Mouse (Mus musculus): ENCODE results near the gene Olfr199. TPM values are rescaled to one million over a fixed set of nuclear protein-coding genes. Genes with fewer than 3 reads are reported as not detected.
"Not testable (repeated sequence)": the region's sequence is repeated elsewhere in the genome, so short reads cannot be mapped to it uniquely, and the experiment has no call there.

Olfr199 gene
- polyA plus RNA-seq (2014; fragmentation: Nextera tagmentation; extraction: Ambion mirVana) = not detected in 2 replicates

DNA sequence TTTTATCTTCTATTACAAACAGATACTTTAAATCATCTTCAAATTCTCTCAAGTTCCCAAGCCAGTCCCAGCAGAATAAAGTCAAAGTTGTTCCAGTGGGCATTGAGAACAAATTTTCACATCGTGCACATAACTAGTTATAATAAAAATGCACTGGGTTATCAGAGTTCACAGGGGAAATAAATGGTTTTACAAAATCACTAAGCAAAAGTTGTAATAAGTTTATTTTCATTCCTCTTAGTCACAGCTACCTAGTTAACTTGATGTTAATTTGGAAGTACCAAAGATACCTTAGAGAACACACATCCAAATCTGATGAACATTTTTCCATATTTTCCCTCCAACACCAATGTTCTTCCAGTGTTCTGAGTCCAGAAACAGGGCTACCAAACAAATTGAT lies at the start of gene Olfr199:
Olfr199 (minus strand) TSS at position 101 of the 400 bp plus-strand sequence.
- not testable (repeated sequence) for ATAC-seq (ENCODE audit: insufficient read depth); H3K36me3 ChIP-seq (ENCODE audit: insufficient read depth); H3K4me1 ChIP-seq (ENCODE audit: insufficient read depth); H3K4me3 ChIP-seq (ENCODE audit: low read depth, low read length); H3K4me2 ChIP-seq; H3K9ac ChIP-seq; H3K27ac ChIP-seq (ENCODE audit: low read depth); DNase-seq; H3K9me3 ChIP-seq (ENCODE audit: low read depth, low read length); H3K27me3 ChIP-seq (ENCODE audit: insufficient read depth, low read length)
- 60% methylated on average over 1 of the region's 1 CpGs for WGBS

DNA sequence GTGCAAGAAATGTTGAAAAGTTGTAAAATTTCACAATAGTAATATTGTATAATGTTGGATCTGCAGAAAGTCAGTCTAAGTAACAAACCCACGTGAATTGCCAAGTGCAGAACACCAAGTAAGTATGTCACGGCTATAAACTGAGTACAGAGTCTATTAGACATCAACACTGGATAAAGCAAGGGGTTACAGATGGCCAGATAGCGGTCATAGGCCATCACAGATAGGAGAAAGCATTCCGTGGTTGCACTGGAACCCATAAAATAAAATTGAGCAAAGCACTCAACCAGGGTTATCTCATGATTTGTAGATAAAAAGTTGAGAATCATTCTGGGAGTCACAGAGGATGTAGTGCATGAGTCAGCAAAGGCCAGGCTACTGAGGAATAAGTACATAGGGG lies 49.5 kb upstream of the Olfr199 start:
- not testable (repeated sequence) for DNase-seq; H3K9ac ChIP-seq; H3K9me3 ChIP-seq (ENCODE audit: low read depth, low read length); H3K4me1 ChIP-seq (ENCODE audit: insufficient read depth); H3K4me2 ChIP-seq; H3K27ac ChIP-seq (ENCODE audit: low read depth); ATAC-seq (ENCODE audit: insufficient read depth); H3K36me3 ChIP-seq (ENCODE audit: insufficient read depth); H3K4me3 ChIP-seq (ENCODE audit: low read depth, low read length); H3K27me3 ChIP-seq (ENCODE audit: insufficient read depth, low read length)
- WGBS = 63% methylated on average over 4 of the region's 4 CpGs

DNA sequence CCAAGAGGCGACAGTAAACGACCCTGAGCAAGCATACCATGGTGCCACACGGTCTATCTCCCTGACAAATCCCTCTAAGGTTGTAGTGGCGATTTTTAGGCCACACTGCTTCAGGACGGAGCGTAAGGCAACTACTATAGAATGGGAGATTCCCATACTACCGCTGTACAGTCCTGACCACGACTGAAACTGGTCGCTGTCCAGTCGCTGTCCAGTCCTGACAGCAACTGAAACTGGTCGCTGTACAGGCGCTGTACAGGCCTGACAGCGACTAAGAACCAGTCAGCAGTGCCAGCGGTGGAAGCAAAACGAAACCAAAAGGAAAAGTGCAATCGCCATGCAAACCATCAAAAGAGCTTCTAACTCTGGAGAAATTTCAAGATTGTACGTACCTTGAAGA lies 30.1 kb upstream of the Olfr199 start:
- Histone ChIP-seq H3K4me2 (no peak overlapping the region), H3K9ac (no peak overlapping the region), H3K4me1 (ENCODE audit: insufficient read depth) (no peaks in the 10 kb centered on the region), H3K9me3 (ENCODE audit: low read depth, low read length) (no peaks in the 10 kb centered on the region), H3K4me3 (ENCODE audit: low read depth, low read length) (no peak overlapping the region), H3K36me3 (ENCODE audit: insufficient read depth) (no peaks in the 10 kb centered on the region), H3K27ac (ENCODE audit: low read depth) (no peak overlapping the region), H3K27me3 (ENCODE audit: insufficient read depth, low read length) (no peaks in the 10 kb centered on the region)
- 84% methylated on average over 17 of the region's 17 CpGs for WGBS
- ATAC-seq (ENCODE audit: insufficient read depth) = no peak
- TF ChIP-seq CTCF (IDR thresholded peaks at IDR 0.05; ENCODE audit: low read depth) = no peak
- DNase-seq = peak; percentile 1

DNA sequence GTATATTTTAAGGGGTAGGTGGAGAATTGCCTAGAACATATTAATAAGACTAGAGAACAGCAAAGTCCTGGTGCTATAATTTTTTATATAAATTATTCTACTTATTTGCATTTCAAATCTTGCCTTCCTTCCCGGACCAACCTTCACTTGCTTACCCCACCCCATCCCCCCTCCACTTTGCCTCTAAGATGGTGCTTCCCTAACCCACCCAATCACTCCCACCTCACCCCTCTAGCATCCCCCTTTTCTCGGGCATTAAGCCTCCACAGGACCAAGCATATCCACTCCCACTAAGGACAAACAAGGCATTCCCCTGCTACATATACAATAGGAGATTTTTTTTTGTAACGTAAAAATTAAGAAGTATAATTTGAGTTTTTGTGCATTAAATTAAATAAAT lies 1.7 kb downstream of the Olfr199 start:
- not testable (repeated sequence) for ATAC-seq (ENCODE audit: insufficient read depth); H3K4me1 ChIP-seq (ENCODE audit: insufficient read depth); H3K36me3 ChIP-seq (ENCODE audit: insufficient read depth); H3K27ac ChIP-seq (ENCODE audit: low read depth); H3K4me2 ChIP-seq; H3K27me3 ChIP-seq (ENCODE audit: insufficient read depth, low read length); DNase-seq; H3K4me3 ChIP-seq (ENCODE audit: low read depth, low read length); H3K9ac ChIP-seq; H3K9me3 ChIP-seq (ENCODE audit: low read depth, low read length)
- 65% methylated on average over 3 of the region's 3 CpGs for WGBS

DNA sequence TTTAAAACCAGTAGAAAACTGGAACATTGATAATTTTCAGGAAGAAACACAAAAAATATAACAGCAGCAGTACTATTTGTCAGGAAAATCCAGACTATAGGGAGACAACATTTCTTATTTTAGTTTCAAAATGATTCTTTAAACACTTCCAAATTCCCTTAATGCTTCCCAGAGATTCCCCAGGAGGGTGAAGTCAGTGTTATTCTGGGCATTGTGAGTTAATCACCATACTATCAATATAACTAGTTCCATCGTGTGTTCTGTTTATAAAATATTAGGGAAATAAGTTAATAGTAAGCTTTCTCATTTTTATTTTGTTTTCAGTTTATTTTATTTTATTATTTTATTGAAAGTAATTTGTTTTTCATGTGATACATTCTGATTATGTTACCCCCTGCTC lies 16.1 kb downstream of the Olfr199 start, which contains the start of gene Olfr198:
Olfr198 (minus strand) TSS at position 101 of the 400 bp plus-strand sequence.
- not testable (repeated sequence) for H3K27me3 ChIP-seq (ENCODE audit: insufficient read depth, low read length); H3K36me3 ChIP-seq (ENCODE audit: insufficient read depth); H3K9me3 ChIP-seq (ENCODE audit: low read depth, low read length); H3K27ac ChIP-seq (ENCODE audit: low read depth); DNase-seq; H3K4me3 ChIP-seq (ENCODE audit: low read depth, low read length); H3K4me1 ChIP-seq (ENCODE audit: insufficient read depth); ATAC-seq (ENCODE audit: insufficient read depth); H3K9ac ChIP-seq; H3K4me2 ChIP-seq
- 56% methylated on average over 1 of the region's 1 CpGs for WGBS

DNA sequence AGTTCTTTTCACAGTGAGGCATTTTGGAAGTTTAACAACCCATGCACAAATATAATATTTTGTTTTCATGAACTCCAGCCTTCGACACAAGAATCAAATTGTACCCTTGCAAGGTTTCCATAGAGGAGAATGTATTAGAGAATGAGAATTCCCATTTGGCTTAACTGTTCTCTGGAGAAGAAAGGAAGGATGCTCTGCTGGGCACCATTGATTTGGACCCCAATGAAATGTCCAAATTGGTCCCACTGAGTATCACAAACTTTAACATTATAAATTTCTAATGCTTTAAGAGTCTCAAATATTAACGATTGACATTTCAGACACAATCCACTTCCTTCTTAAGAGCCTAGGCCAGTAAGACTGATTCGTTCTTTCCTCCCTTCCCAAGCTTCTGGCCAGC lies 49.2 kb downstream of the Olfr199 start, which contains the start of gene Olfr196:
Olfr196 (minus strand) TSS at position 101 of the 400 bp plus-strand sequence.
- ATAC-seq (ENCODE audit: insufficient read depth) = no peak

More for the DNA sequence above, 49.2 kb downstream of the Olfr199 start, which contains the start of gene Olfr196:
- no peak within 1 kb of the TSS for H3K9ac ChIP-seq
- no peaks in the 10 kb centered on the region for H3K36me3 ChIP-seq (ENCODE audit: insufficient read depth)
- H3K27ac ChIP-seq (ENCODE audit: low read depth) = no peak within 1 kb of the TSS
- H3K4me1 ChIP-seq (ENCODE audit: insufficient read depth) = no peaks in the 10 kb centered on the region
- H3K4me2 ChIP-seq = no peak within 1 kb of the TSS
- DNase-seq = no peak
- H3K27me3 ChIP-seq (ENCODE audit: insufficient read depth, low read length) = no peaks in the 10 kb centered on the region
- no peaks in the 10 kb centered on the region for H3K9me3 ChIP-seq (ENCODE audit: low read depth, low read length)
- WGBS = 72% methylated on average over 3 of the region's 3 CpGs
- H3K4me3 ChIP-seq (ENCODE audit: low read depth, low read length) = no peak within 1 kb of the TSS
- no peak for TF ChIP-seq CTCF (IDR thresholded peaks at IDR 0.05; ENCODE audit: low read depth)

Other genes with a start within 250 kb of the Olfr199 start
- not detected in 2 replicates for gene Olfr183, start 224.4 kb downstream of the Olfr199 start, polyA plus RNA-seq (2014; fragmentation: Nextera tagmentation; extraction: Ambion mirVana)
- not detected in 2 replicates for gene Olfr186, start 189.5 kb downstream of the Olfr199 start, polyA plus RNA-seq (2014; fragmentation: Nextera tagmentation; extraction: Ambion mirVana)
- gene Olfr187, start 180.0 kb downstream of the Olfr199 start, polyA plus RNA-seq (2014; fragmentation: Nextera tagmentation; extraction: Ambion mirVana) = not detected in 2 replicates
- not detected in 2 replicates for gene Olfr190, start 141.8 kb downstream of the Olfr199 start, polyA plus RNA-seq (2014; fragmentation: Nextera tagmentation; extraction: Ambion mirVana)
- not detected in 2 replicates for gene Olfr191, start 129.9 kb downstream of the Olfr199 start, polyA plus RNA-seq (2014; fragmentation: Nextera tagmentation; extraction: Ambion mirVana)
- gene Olfr193, start 107.9 kb downstream of the Olfr199 start, polyA plus RNA-seq (2014; fragmentation: Nextera tagmentation; extraction: Ambion mirVana) = not detected in 2 replicates
- gene Olfr194, start 98.7 kb downstream of the Olfr199 start, polyA plus RNA-seq (2014; fragmentation: Nextera tagmentation; extraction: Ambion mirVana) = not detected in 2 replicates
- gene Olfr195, start 72.7 kb downstream of the Olfr199 start, polyA plus RNA-seq (2014; fragmentation: Nextera tagmentation; extraction: Ambion mirVana) = not detected in 2 replicates
- gene Olfr196, start 49.3 kb downstream of the Olfr199 start, polyA plus RNA-seq (2014; fragmentation: Nextera tagmentation; extraction: Ambion mirVana) = not detected in 2 replicates
- gene Olfr198, start 16.2 kb downstream of the Olfr199 start, polyA plus RNA-seq (2014; fragmentation: Nextera tagmentation; extraction: Ambion mirVana) = not detected in 2 replicates
- not detected in 2 replicates for gene Olfr201, start 52.9 kb upstream of the Olfr199 start, polyA plus RNA-seq (2014; fragmentation: Nextera tagmentation; extraction: Ambion mirVana)
- not detected in 2 replicates for gene Olfr202, start 67.0 kb upstream of the Olfr199 start, polyA plus RNA-seq (2014; fragmentation: Nextera tagmentation; extraction: Ambion mirVana)
- not detected in 2 replicates for gene Olfr203, start 79.1 kb upstream of the Olfr199 start, polyA plus RNA-seq (2014; fragmentation: Nextera tagmentation; extraction: Ambion mirVana)
- not detected in 2 replicates for gene Olfr204, start 98.5 kb upstream of the Olfr199 start, polyA plus RNA-seq (2014; fragmentation: Nextera tagmentation; extraction: Ambion mirVana)
- not detected in 2 replicates for gene Olfr205, start 111.4 kb upstream of the Olfr199 start, polyA plus RNA-seq (2014; fragmentation: Nextera tagmentation; extraction: Ambion mirVana)
- not detected in 2 replicates for gene Olfr206, start 129.5 kb upstream of the Olfr199 start, polyA plus RNA-seq (2014; fragmentation: Nextera tagmentation; extraction: Ambion mirVana)
- not detected in 2 replicates for gene Olfr209, start 144.2 kb upstream of the Olfr199 start, polyA plus RNA-seq (2014; fragmentation: Nextera tagmentation; extraction: Ambion mirVana)
- gene Gabrr3, start 187.6 kb upstream of the Olfr199 start, polyA plus RNA-seq (2014; fragmentation: Nextera tagmentation; extraction: Ambion mirVana) = not detected in 2 replicates